Mouse (Mus musculus): Measurements from ENCODE around the gene Hdgf.

DNA sequence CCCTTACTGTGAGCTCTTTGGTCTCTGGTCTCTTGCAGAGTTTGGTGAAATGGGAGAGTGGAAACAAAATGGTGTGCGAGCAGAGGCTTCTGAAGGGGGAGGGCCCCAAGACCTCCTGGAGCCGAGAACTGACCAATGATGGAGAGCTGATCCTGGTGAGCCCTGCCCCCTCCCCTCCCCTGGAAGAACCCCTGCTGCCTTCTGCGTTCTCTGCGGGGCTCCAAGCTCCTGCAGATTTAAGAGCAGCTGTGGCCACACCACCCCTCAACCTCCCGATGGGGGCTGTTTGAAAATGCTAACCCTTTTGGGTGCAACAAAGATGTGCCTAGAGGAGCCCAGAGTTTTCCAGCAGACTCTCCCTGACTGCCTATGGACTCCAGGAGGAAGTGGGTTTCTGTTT is 46.3 kb downstream of the Hdgf start:
- TF ChIP-seq CTCF (IDR thresholded peaks at IDR 0.05; ENCODE audit: low read depth): no peak
- TF ChIP-seq EP300 (IDR thresholded peaks at IDR 0.05; ENCODE audit: low read depth): no peak

All from liver, postnatal 0 days (tissue).